Mouse (Mus musculus): ENCODE data around the gene Hes5.

DNA sequence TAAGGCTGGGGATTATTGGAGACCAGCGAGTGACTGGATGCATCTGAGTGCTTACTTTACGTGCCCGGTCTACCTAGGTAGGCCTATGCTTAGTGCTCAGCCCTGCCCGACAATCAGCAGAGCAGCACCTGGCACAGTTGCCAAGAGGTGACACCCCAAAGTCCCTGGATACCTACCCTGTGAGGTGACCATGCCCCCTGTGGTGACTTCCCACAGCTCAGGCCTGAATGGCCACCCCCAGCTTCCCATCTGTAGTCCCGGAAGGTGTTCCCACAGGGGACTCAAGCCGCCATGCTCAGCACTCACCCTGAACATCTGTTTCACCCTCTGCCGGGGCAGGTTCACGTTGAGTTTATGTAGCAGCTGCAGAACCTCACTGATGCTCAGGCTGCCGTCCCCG lies 45.6 kb downstream of the Hes5 start:
- no peak for TF ChIP-seq CTCF (IDR thresholded peaks at IDR 0.05; ENCODE audit: insufficient read depth, low read depth, low read length)
- TF ChIP-seq POLR2A (IDR thresholded peaks at IDR 0.05; ENCODE audit: insufficient read depth, low read depth, low read length) = no peak

All from olfactory bulb, adult 2 months (tissue).